Mouse (Mus musculus) erythroblast, embryonic 14.5 days (primary cell): ENCODE data around the gene Cth.

Experiments
- GATA1 ChIP-seq: IDR thresholded peaks from 2 replicates; pipeline ENCODE4 v1.6.1; 2012; ENCODE audit warnings: low read length, inconsistent platforms, mixed read lengths
- TAL1 ChIP-seq: IDR thresholded peaks from 3 replicates; pipeline ENCODE4 v1.6.1; 2012; ENCODE audit warnings: low read length, inconsistent platforms, mixed read lengths

- TF ChIP-seq TAL1 (no peak), GATA1 (no peak)
Measured at GRCm38 (mm10) chr3:157947383-157948280, 22.8 kb upstream of the Cth start.
